In the genomic region with DNA sequence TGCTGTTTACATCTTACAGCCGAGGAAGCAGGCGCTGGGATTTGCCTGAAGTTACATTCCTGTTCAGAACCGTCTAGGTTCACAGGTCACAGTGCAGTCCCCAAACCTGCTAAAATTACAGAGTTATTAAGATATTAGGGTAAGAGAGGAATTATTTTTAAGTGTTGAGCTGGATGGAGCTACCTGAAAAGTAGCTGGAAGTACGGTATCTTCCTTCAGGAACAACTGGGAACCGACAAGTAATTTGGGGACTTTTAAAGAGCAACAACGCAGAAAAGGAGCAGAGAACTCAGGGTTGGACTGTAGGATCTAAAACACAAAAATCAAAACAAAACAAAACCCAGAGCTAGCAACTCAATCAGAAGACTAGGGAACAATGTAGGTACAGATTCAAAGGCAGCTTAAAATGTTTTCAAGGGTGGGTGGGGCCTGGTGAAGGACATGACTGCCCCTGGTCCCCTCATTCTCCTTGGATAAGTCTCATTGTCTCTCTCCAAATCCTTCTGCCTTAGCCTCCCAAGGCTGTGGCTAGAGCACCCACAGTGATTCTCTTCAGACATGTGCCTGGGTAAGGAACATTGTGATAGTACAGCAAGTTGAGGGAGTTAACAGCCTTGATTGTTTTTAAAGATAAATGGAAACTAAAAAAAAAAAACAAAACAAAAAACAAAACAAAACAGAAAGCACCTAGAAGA, we compare ENCODE assay signal across 8 mouse cellular contexts. TPM values are rescaled to one million over a fixed set of nuclear protein-coding genes. Genes with fewer than 3 reads are reported as not detected.
A peak's percentile ranks its signal among the peaks of the same experiment; 100 is the strongest.
DNase-seq lines count a peak whose midpoint lies in the region; ATAC-seq and TF ChIP-seq lines count a peak whose summit lies in the region.

No protein-coding gene starts in this region.

- H3K27me3 ChIP-seq in heart, adult 2 months (ENCODE audit: control insufficient read depth, insufficient read depth, low read length): no peaks in the 10 kb centered on the region
- no peaks in the 10 kb centered on the region for H3K27me3 ChIP-seq in E14TG2a.4 (ENCODE audit: insufficient read depth, low read length)
- no peaks in the 10 kb centered on the region for H3K27me3 ChIP-seq in forebrain, embryonic 13.5 days
- no peaks in the 10 kb centered on the region for H3K27me3 ChIP-seq in liver, embryonic 16.5 days (ENCODE audit: control insufficient read depth, insufficient read depth, low read depth, low read length)

- H3K9ac ChIP-seq in heart, adult 2 months (ENCODE audit: low read depth, low read length): no peak overlapping the region
- H3K9ac ChIP-seq in forebrain, embryonic 13.5 days: peak overlapping the region; percentile 92; the same call in 1 of the 2 replicates
- H3K9ac ChIP-seq in liver, embryonic 16.5 days (ENCODE audit: low read depth, low read length): peak overlapping the region; percentile 49; the same call in 1 of the 2 replicates

- DNase-seq in heart, adult 2 months: no peak
- no peak for DNase-seq in heart, postnatal 10 days
- no peak for DNase-seq in urinary bladder, adult 18-20 months (ENCODE audit: low spot score in 2 of 2)
- no peak for DNase-seq in gastrocnemius, postnatal 36 days
- no peak for DNase-seq in right cerebral cortex, adult 18-20 months

- intact Hi-C loops in heart, adult 2 months (cut with DNase I): loop anchor here (1.0 to 10.0 kb wide), 6 partner anchors 95 to 513 kb away; a partner anchor contains a TSS
- intact Hi-C loops in heart, postnatal 10 days (cut with DNase I): loop anchor here (1.0 to 5.0 kb wide), 8 partner anchors 69 to 516 kb away; a partner anchor contains a TSS
- intact Hi-C loops in gastrocnemius, postnatal 36 days (cut with DNase I): loop anchor here (1.0 to 10.0 kb wide), 5 partner anchors 94 to 275 kb away; a partner anchor contains a TSS

- H3K4me3 ChIP-seq in heart, adult 2 months: peak overlapping the region; percentile 63
- H3K4me3 ChIP-seq in E14TG2a.4 (replicated peaks; ENCODE audit: low read length): peak overlapping the region; percentile 93
- H3K4me3 ChIP-seq in forebrain, embryonic 13.5 days: peak overlapping the region; percentile 79; the same call in 1 of the 2 replicates
- peak overlapping the region; percentile 97 for H3K4me3 ChIP-seq in liver, embryonic 16.5 days (ENCODE audit: low read depth, low read length)

- H3K4me2 ChIP-seq in forebrain, embryonic 13.5 days: peak overlapping the region; percentile 69
- peak overlapping the region; percentile 76 for H3K4me2 ChIP-seq in liver, embryonic 16.5 days (ENCODE audit: low read depth, low read length)

- peak overlapping the region; percentile 97 for H3K27ac ChIP-seq in heart, adult 2 months
- H3K27ac ChIP-seq in forebrain, embryonic 13.5 days: peak overlapping the region; percentile 98
- H3K27ac ChIP-seq in liver, embryonic 16.5 days (ENCODE audit: low read length): peak overlapping the region; percentile 99

- peaks cover 3% of the 10 kb centered on the region for H3K36me3 ChIP-seq in heart, adult 2 months (ENCODE audit: control insufficient read depth, insufficient read depth, low read length)
- H3K36me3 ChIP-seq in E14TG2a.4 (ENCODE audit: insufficient read depth, low read length): no peaks in the 10 kb centered on the region
- no peaks in the 10 kb centered on the region for H3K36me3 ChIP-seq in forebrain, embryonic 13.5 days (ENCODE audit: poor library complexity, severe bottlenecking)
- H3K36me3 ChIP-seq in liver, embryonic 16.5 days (ENCODE audit: control insufficient read depth, insufficient read depth): no peaks in the 10 kb centered on the region

- 80% methylated on average over 6 of the region's 6 CpGs for WGBS in heart, adult 2 months
- 17% methylated on average over 6 of the region's 6 CpGs for WGBS in forebrain, embryonic 13.5 days
- 74% methylated on average over 6 of the region's 6 CpGs for WGBS in liver, embryonic 16.5 days (ENCODE audit: insufficient replicate concordance)

- TF ChIP-seq POLR2A in heart, adult 2 months (IDR thresholded peaks at IDR 0.05; ENCODE audit: insufficient read depth, low read depth, low read length): no peak

- no peak for TF ChIP-seq EP300 in heart, adult 2 months (IDR thresholded peaks at IDR 0.05; ENCODE audit: insufficient read depth, low read depth, low read length)

- no peak for TF ChIP-seq CTCF in heart, adult 2 months (IDR thresholded peaks at IDR 0.05)
- TF ChIP-seq CTCF in E14TG2a.4 (conservative IDR thresholded peaks at IDR 0.05; ENCODE audit: low read length): no peak

- ATAC-seq in forebrain, embryonic 13.5 days: no peak
- no peak for ATAC-seq in liver, embryonic 16.5 days (ENCODE audit: low read depth)

- H3K9me3 ChIP-seq in E14TG2a.4 (ENCODE audit: low read length): no peaks in the 10 kb centered on the region
- no peaks in the 10 kb centered on the region for H3K9me3 ChIP-seq in forebrain, embryonic 13.5 days (replicated peaks)
- no peaks in the 10 kb centered on the region for H3K9me3 ChIP-seq in liver, embryonic 16.5 days (replicated peaks; ENCODE audit: control insufficient read depth, low read length)

- H3K79me2 ChIP-seq in heart, adult 2 months (replicated peaks; ENCODE audit: control insufficient read depth, insufficient read depth, low read length): peaks cover 1% of the 10 kb centered on the region; the same call in 1 of the 2 replicates

- peaks cover 3% of the 10 kb centered on the region for H3K4me1 ChIP-seq in heart, adult 2 months (ENCODE audit: control insufficient read depth, insufficient read depth, low read length)
- H3K4me1 ChIP-seq in E14TG2a.4 (replicated peaks; ENCODE audit: low read depth, low read length): peaks cover 50% of the 10 kb centered on the region
- H3K4me1 ChIP-seq in forebrain, embryonic 13.5 days: peaks cover 31% of the 10 kb centered on the region
- peaks cover 20% of the 10 kb centered on the region for H3K4me1 ChIP-seq in liver, embryonic 16.5 days (ENCODE audit: control insufficient read depth, low read depth, low read length)

RNA-seq across cellular contexts. Expression of a gene that starts 43.9 kb away (rescaled TPM):
- total RNA-seq in heart, adult 2 months (2021): 10 to 100 TPM; 27.8 TPM
- polyA plus RNA-seq in heart, adult 2 months (2012; rRNA removed): 4.1 and 8.1 TPM in 2 replicates
- total RNA-seq in heart, postnatal 10 days (2021): 10 to 100 TPM; 41.3 to 42.6 TPM
- 51.5 and 54.4 TPM in 2 replicates for polyA plus RNA-seq in forebrain, embryonic 13.5 days (2015; fragmentation: Nextera tagmentation; extraction: Ambion mirVana)
- 13.9 and 15.1 TPM in 2 replicates for polyA plus RNA-seq in liver, embryonic 16.5 days (2015; fragmentation: Nextera tagmentation; extraction: Ambion mirVana)
- total RNA-seq in gastrocnemius, postnatal 36 days (2021): 10 to 100 TPM; 17.8 to 24.4 TPM
